Mouse (Mus musculus) heart, postnatal 0 days (tissue): ENCODE results near the gene Klrg2.

ENCODE experiments used
- CTCF ChIP-seq: IDR thresholded peaks from 2 replicates; pipeline ENCODE4 v1.5.1; 2016; ENCODE audit warnings: antibody characterized with exemption, control low read depth, low read depth
- EP300 ChIP-seq: IDR thresholded peaks from 2 replicates; pipeline ENCODE4 v1.6.1; 2016; ENCODE audit warnings: antibody characterized with exemption, low read depth

DNA sequence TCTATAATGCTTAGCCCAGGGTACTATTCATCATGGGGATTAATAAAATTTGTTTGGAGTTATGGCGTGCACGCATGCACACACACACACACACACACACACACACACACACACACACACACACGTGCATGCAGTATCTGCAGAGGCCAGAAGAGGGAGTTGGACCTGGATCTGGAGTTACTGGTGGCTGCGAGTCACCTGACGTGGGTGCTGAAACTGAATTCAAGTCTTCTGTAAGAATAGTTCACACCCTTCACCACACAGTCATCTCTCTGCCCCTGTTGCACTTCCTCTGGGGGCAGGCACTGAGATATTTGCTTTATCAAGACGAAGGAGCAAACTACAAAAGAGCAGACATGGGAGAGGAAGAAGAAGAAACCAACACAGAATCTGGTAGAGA, 32.5 kb upstream of the Klrg2 start:
- no peak for TF ChIP-seq CTCF
- TF ChIP-seq EP300, result no peak
